Mouse (Mus musculus) heart, postnatal 25 days (tissue): Measurements from ENCODE around the gene Tlnrd1. TPM values are rescaled to one million over a fixed set of nuclear protein-coding genes. Genes with fewer than 3 reads are reported as not detected.

Experiments used
- DNase-seq: peaks from one replicate; pipeline ENCODE4 v3.0.0; 2022; ENCODE audit warnings: low spot score
- intact Hi-C: fragments of 180-260 bp; cut with DNase I; formaldehyde crosslinking; loops from one replicate; pipeline ENCODE4 v1.15.1; 2025
- total RNA-seq, 2 experiments: library from RNA; stranded (reverse); gene quantifications; 2 replicates each; pipeline ENCODE4 v1.2.3; 2021

Gene Tlnrd1
- total RNA-seq, 2 experiments from 2014 or later = 8.1 to 9.1 TPM

DNA sequence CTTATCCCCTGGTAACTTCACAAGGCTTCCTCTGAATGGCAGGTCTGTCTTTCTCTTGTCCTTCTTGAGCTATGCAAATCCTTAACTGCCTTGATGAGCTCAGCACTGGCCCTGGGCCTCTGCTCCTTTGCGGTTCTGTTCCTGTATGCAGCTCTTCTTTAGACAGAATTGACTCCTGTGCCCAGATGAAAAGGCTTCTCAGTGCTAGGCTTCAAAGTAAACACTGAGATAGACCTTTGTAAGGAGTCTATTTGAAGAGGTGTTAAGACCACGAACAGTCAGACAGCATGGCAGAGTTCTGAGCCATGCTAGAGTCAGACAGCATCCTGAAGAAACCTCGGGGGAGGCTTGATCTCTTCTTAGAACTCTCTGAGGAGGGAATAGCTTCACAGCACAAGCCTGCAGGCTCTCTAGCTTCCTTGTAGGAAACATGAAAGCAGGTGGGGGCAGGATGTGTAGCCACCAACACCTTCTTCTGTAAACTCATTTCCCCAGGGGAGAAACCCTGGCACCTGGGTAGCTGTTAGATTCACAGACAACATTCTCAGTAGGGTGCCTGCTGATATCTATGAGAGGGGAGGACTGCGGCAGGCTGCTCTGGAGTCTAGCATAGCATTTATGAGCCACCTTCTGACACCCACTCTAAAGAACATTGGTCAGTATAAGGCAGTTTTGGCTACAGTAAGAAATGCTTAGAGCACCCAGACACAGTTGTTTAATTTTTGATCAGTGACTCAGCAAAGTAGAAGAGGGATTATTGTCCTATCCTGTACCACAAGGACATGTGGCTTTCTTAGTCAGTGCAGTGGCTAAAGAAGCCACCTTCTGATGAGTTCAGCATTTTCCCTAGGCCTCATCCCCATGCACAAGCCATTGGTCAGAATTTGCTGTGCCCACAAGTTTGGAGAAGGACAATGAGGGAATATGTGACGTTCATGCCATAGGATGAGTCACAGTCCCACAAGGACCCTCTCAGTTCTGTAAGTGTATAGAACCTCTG, 31.4 kb downstream of the Tlnrd1 start:
- DNase-seq = no peak
- intact Hi-C loops = no loop called here

DNA sequence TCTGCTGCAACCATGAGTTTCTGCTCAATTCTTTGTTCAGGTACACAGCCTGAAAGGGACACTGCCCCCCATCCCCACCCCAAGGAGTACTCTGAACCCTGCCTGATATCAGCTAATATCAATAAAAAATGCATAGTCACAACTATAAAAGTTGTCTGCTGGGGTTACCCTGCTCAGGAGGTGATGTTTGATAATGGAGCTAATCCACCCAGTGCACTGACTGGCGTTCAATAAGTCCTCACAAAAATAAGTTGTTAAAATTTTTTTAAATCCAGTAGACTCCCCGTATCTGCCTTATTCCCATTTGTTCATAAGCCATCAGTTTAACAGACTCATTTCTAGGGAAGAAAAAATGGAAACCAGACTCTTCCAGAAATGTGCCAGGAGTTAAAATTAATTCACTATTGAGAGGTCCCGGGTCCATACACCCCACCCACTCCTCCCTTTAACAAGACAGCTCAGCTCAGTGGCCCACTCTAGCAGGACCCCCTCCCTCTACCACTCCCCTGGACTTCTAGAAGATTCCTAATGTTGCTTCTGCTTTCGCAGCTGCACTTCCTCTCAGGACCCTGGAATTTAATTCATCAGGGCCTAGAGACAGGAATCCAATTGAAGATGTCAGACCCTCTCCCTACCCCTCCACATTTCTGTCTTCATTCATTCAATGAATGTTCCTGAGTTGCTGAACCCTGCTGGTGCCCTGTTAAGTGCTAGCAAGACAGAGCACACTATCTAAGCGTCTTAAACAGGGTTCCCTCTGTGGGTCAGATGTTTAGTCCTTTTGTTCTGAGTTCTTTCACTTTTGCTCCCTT, 32.3 kb downstream of the Tlnrd1 start:
- no peak for DNase-seq
- intact Hi-C loops = no loop called here

GRCm38 (mm10) chr7:83847187-83848075, 36.7 kb downstream of the Tlnrd1 start:
- no peak for DNase-seq
- intact Hi-C loops = no loop called here

GRCm38 (mm10) chr7:83844807-83845206, 39.3 kb downstream of the Tlnrd1 start:
- DNase-seq = no peak

GRCm38 (mm10) chr7:83842486-83843259, 41.4 kb downstream of the Tlnrd1 start:
- DNase-seq = no peak
- intact Hi-C loops = no loop called here

More at GRCm38 (mm10) chr7:83844807-83845206, 39.3 kb downstream of the Tlnrd1 start:
- intact Hi-C loops = no loop called here

DNA sequence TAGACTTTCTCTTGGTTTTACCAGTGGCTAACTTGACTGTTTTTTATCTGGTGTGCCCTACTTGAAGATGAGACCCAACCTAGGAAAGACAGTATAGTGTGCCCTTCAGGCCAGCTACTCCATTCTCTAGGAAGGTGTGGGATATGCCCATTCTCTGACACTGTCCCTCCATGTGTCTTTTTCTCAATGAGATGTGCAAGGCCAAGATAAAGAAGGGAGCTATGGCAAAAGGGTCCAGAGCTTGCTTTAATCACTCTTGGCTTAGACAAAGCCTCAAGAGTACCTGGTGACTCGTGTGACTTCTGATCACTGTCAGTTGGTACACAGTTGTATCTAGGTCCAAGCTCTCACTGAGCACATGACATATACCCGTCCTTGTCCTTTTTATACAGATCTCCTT, 44.0 kb downstream of the Tlnrd1 start:
- no peak for DNase-seq
- intact Hi-C loops = no loop called here

GRCm38 (mm10) chr7:83838525-83839224, 45.4 kb downstream of the Tlnrd1 start:
- no peak for DNase-seq
- intact Hi-C loops = no loop called here

Other genes starting within 250 kb of the Tlnrd1 start
- gene Il16, start 138.6 kb downstream of the Tlnrd1 start, total RNA-seq = 1 to 10 TPM; 8.2 to 8.4 TPM
- gene Cfap161, start 89.4 kb downstream of the Tlnrd1 start, total RNA-seq = not detected
- 10 to 100 TPM; 51.3 to 52.0 TPM for gene Mesd, start 161 bp upstream of the Tlnrd1 start, total RNA-seq
- gene Cemip, start 202.2 kb upstream of the Tlnrd1 start, total RNA-seq = under 1 TPM; 0.13 to 0.17 TPM